Mouse (Mus musculus) intestine, embryonic 14.5 days (tissue): ENCODE data around the gene Hadh. TPM values are rescaled to one million over a fixed set of nuclear protein-coding genes. Genes with fewer than 3 reads are reported as not detected.
A peak's percentile ranks its signal among the peaks of the same experiment; 100 is the strongest.

Source experiments
- ATAC-seq: fragments of 200-750 bp; cut with Nextera tagmentation; replicated peaks from 2 replicates; pipeline ENCODE4 v1.8.0; 2017; ENCODE audit warnings: low read depth, moderate number of reproducible peaks, moderate TSS enrichment, moderate library complexity; ENCODE audit not compliant: low FRiP score, low TSS enrichment
- DNase-seq: peaks from one replicate; pipeline ENCODE4 v3.0.0-alpha.2; 2018; ENCODE audit warnings: low spot score
- H3K27ac ChIP-seq: fragments of 300-500 bp; sonication (generic); 2 replicates; pipeline ENCODE4 v1.5.1; 2014; ENCODE audit warnings: low read depth, mild to moderate bottlenecking, control low read depth
- H3K27me3 ChIP-seq: fragments of 300-500 bp; sonication (generic); replicated peaks from 2 replicates; pipeline ENCODE4 v1.6.1; 2014; ENCODE audit warnings: low read length, control low read depth; ENCODE audit not compliant: control insufficient read depth, insufficient read depth
- H3K36me3 ChIP-seq: fragments of 300-500 bp; sonication (generic); 2 replicates; pipeline ENCODE4 v1.6.1; 2014; ENCODE audit warnings: low read length, control low read depth; ENCODE audit not compliant: control insufficient read depth, insufficient read depth
- H3K4me1 ChIP-seq: fragments of 300-500 bp; sonication (generic); replicated peaks from 2 replicates; pipeline ENCODE4 v1.6.1; 2014; ENCODE audit warnings: low read length, control low read depth, mixed read lengths; ENCODE audit not compliant: control insufficient read depth, insufficient read depth
- H3K4me2 ChIP-seq: fragments of 300-500 bp; sonication (generic); 2 replicates; pipeline ENCODE4 v1.6.1; 2014; ENCODE audit warnings: low read length
- H3K4me3 ChIP-seq: fragments of 300-500 bp; sonication (generic); 2 replicates; pipeline ENCODE4 v1.5.1; 2014; ENCODE audit warnings: low read depth, low read length, control low read depth, mixed read lengths
- H3K9ac ChIP-seq: fragments of 300-500 bp; sonication (generic); 2 replicates; pipeline ENCODE4 v1.6.1; 2014; ENCODE audit warnings: mild to moderate bottlenecking, low read length
- H3K9me3 ChIP-seq: fragments of 300-500 bp; sonication (generic); 2 replicates; pipeline ENCODE4 v1.6.1; 2016; ENCODE audit warnings: low read length, control low read depth; ENCODE audit not compliant: control insufficient read depth
- WGBS: fragments of 180-500 bp; shearing (Covaris S2); extraction: QIAGEN DNeasy Blood & Tissue Kit; methylation state at CpG from one replicate; pipeline ENCODE4 v1.1.7; 2014; 5-methylcytosine and 5-hydroxymethylcytosine counted together
- polyA plus RNA-seq: library from polyadenylated mRNA; unstranded; fragments of >200 nt; fragmentation: Nextera tagmentation; extraction: Ambion mirVana; gene quantifications from 2 replicates; pipeline ENCODE4 v1.2.1, GENCODE M21; 2014

The Hadh gene
- polyA plus RNA-seq, 1 experiment from 2014 or later: 181 TPM

DNA sequence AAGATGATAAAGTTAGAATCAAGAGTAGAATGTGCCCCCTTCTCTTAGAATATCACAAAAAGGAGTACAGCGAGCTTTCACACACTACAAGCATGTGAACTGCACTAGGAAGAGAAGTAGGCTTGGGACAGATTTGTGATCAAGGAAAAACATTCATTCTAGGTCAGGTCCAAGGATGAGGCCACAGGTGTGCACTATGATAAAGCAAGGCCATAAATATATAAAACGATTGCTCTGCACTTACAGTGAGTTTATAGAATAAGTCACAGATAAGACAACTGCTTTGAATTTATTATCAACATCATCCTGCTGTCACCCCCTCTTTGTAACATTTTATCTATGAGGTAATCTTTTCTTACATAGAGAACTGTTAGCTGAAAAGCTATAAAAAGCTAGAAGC lies 20.4 kb upstream of the Hadh start:
- no peak overlapping the region for H3K4me2 ChIP-seq
- H3K36me3 ChIP-seq: no peaks in the 10 kb centered on the region
- no peak overlapping the region for H3K9ac ChIP-seq
- ATAC-seq: no peak; the same call in 1 of the 2 replicates
- no peaks in the 10 kb centered on the region for H3K27me3 ChIP-seq
- WGBS: 57% methylated on average over 2 of the region's 2 CpGs
- H3K9me3 ChIP-seq: no peaks in the 10 kb centered on the region
- H3K4me3 ChIP-seq: no peak overlapping the region
- DNase-seq: no peak
- 0 out of 2 replicates have a peak, but pooled peaks cover 2% of the 10 kb centered on the region for H3K4me1 ChIP-seq
- no peak overlapping the region for H3K27ac ChIP-seq

DNA sequence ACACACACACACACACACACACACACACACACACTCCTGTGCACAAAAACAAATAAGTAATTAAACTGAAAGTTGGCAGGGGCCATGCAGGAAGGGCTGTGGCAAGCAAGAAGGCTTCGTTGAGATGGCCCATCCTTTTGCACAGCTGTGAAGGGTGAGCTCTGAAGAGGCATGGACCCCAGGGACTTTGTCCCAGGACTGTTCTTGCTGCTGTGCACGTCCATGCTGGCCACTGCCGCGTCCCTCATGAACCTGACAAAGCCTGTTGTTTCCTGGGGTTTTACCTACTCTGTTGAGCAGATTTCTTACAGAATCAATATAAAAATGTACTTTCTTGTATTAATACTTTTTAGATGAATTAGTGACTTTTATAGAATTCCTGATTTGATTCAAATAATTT lies 20.0 kb upstream of the Hadh start:
- no peaks in the 10 kb centered on the region for H3K36me3 ChIP-seq
- 83% methylated on average over 4 of the region's 4 CpGs for WGBS

GRCm38 (mm10) chr3:131274151-131274550 lies 2.2 kb upstream of the Hadh start:
- no peaks in the 10 kb centered on the region for H3K9me3 ChIP-seq
- H3K36me3 ChIP-seq: no peaks in the 10 kb centered on the region
- ATAC-seq: no peak
- no peak overlapping the region for H3K9ac ChIP-seq
- H3K4me1 ChIP-seq: peaks cover 18% of the 10 kb centered on the region
- DNase-seq: no peak
- no peak overlapping the region for H3K4me2 ChIP-seq
- H3K27me3 ChIP-seq: no peaks in the 10 kb centered on the region
- H3K27ac ChIP-seq: no peak overlapping the region
- H3K4me3 ChIP-seq: no peak overlapping the region
- 79% methylated on average over 4 of the region's 4 CpGs for WGBS

More for the DNA sequence above, 20.0 kb upstream of the Hadh start:
- H3K4me2 ChIP-seq: no peak overlapping the region
- no peak for DNase-seq
- no peaks in the 10 kb centered on the region for H3K9me3 ChIP-seq
- H3K4me3 ChIP-seq: no peak overlapping the region
- no peak overlapping the region for H3K9ac ChIP-seq
- no peaks in the 10 kb centered on the region for H3K27me3 ChIP-seq
- no peak for ATAC-seq
- H3K4me1 ChIP-seq: 0 out of 2 replicates have a peak, but pooled peaks cover 2% of the 10 kb centered on the region
- H3K27ac ChIP-seq: no peak overlapping the region

GRCm38 (mm10) chr3:131272374-131273100 lies 636 bp upstream of the Hadh start:
- ATAC-seq (peak; percentile 44), DNase-seq (no peak)
- Histone ChIP-seq H3K27me3 (no peaks in the 10 kb centered on the region), H3K4me2 (peak overlapping the region; percentile 51), H3K36me3 (peaks cover under 1% of the 10 kb centered on the region; the same call in 1 of the 2 replicates), H3K9ac (peak overlapping the region; percentile 25), H3K4me3 (peak overlapping the region; percentile 81), H3K4me1 (peaks cover 18% of the 10 kb centered on the region), H3K27ac (peak overlapping the region; percentile 78; the same call in 1 of the 2 replicates), H3K9me3 (no peaks in the 10 kb centered on the region)
- 22% methylated on average over 10 of the region's 10 CpGs for WGBS

DNA sequence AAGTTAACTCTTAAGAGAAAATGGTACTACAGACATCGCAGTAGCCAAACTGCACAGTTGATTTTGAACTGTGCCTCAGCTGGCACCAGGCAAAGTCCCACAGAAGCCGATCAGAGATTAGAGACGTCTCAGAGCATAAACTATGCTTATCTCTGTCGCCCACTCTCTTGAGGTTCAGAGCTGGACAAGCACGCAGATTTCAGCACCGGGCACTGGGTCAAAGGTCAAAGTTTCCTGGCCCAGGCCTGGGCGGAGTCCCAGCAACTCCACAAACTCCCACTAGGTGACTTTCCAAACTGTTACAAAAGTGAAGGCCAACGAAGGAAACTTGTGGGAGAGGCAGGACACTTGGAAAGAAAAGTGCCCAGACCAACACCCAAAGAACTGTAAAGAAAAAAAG lies 744 bp downstream of the Hadh start:
- Histone ChIP-seq H3K9me3 (no peaks in the 10 kb centered on the region), H3K9ac (peak overlapping the region; percentile 67), H3K27me3 (no peaks in the 10 kb centered on the region), H3K27ac (peak overlapping the region; percentile 78; the same call in 1 of the 2 replicates), H3K4me2 (peak overlapping the region; percentile 51), H3K4me3 (peak overlapping the region; percentile 81), H3K36me3 (peaks cover 2% of the 10 kb centered on the region), H3K4me1 (peaks cover 18% of the 10 kb centered on the region)
- DNase-seq: peak; percentile 74
- WGBS: 4% methylated on average over 8 of the region's 8 CpGs
- peak; percentile 54 for ATAC-seq

- peaks cover 18% of the 10 kb centered on the region for H3K4me1 ChIP-seq
- DNase-seq: no peak
- H3K36me3 ChIP-seq: peaks cover 2% of the 10 kb centered on the region
- 59% methylated on average over 6 of the region's 6 CpGs for WGBS
- H3K4me3 ChIP-seq: peak overlapping the region; percentile 81
- 0 out of 2 replicates have a peak overlapping the region, but pooled peaks have one; percentile 67 for H3K9ac ChIP-seq
- no peaks in the 10 kb centered on the region for H3K27me3 ChIP-seq
- no peak for ATAC-seq
- peak overlapping the region; percentile 51 for H3K4me2 ChIP-seq
- H3K9me3 ChIP-seq: no peaks in the 10 kb centered on the region
- H3K27ac ChIP-seq: no peak overlapping the region
These were observed 1.5 kb downstream of the Hadh start for GRCm38 (mm10) chr3:131270381-131270780.

- Histone ChIP-seq H3K36me3 (peaks cover 22% of the 10 kb centered on the region), H3K9ac (no peak overlapping the region), H3K4me2 (no peak overlapping the region), H3K4me1 (peaks cover 15% of the 10 kb centered on the region), H3K9me3 (no peaks in the 10 kb centered on the region), H3K27me3 (no peaks in the 10 kb centered on the region), H3K27ac (no peak overlapping the region), H3K4me3 (no peak overlapping the region)
- WGBS: 81% methylated on average over 3 of the region's 3 CpGs
- DNase-seq (no peak), ATAC-seq (no peak)
These were observed 5.4 kb downstream of the Hadh start for GRCm38 (mm10) chr3:131266366-131267050.

- Histone ChIP-seq H3K4me1 (peaks cover 7% of the 10 kb centered on the region; the same call in 1 of the 2 replicates), H3K4me2 (no peak overlapping the region), H3K27ac (no peak overlapping the region), H3K4me3 (no peak overlapping the region), H3K9me3 (peaks cover 6% of the 10 kb centered on the region), H3K27me3 (no peaks in the 10 kb centered on the region), H3K36me3 (peaks cover 23% of the 10 kb centered on the region), H3K9ac (no peak overlapping the region)
- no peak for ATAC-seq
- WGBS: 92% methylated on average over 8 of the region's 8 CpGs
- no peak for DNase-seq
These were observed 6.4 kb downstream of the Hadh start for GRCm38 (mm10) chr3:131265516-131265915.
